Mouse (Mus musculus) urinary bladder, postnatal 4 days (tissue): Measurements from ENCODE around the gene Gm13697.
"Not testable (repeated sequence)": the region's sequence is repeated elsewhere in the genome, so short reads cannot be mapped to it uniquely, and the experiment has no call there.

ENCODE experiments used
- DNase-seq, 2 experiments: peaks; one replicate each; pipeline ENCODE4 v3.0.0; 2021 to 2022; ENCODE audit warnings: low spot score in 2 of 2

Gene Gm13697

GRCm38 (mm10) chr2:83984443-83984842 is at the start of gene Gm13697:
Gene Gm13697, plus strand, starts transcription at chr2:83984743.
- not testable (repeated sequence) for DNase-seq

- DNase-seq = no peak
Observed at GRCm38 (mm10) chr2:83940931-83941361, 43.6 kb upstream of the Gm13697 start, which contains the start of gene Zswim2. Gene Zswim2, minus strand, starts transcription at chr2:83941228.

- DNase-seq = no peak
Observed at GRCm38 (mm10) chr2:83941378-83941777, 43.2 kb upstream of the Gm13697 start.

- no peak for DNase-seq
Observed at GRCm38 (mm10) chr2:83941792-83942191, 42.8 kb upstream of the Gm13697 start.

DNA sequence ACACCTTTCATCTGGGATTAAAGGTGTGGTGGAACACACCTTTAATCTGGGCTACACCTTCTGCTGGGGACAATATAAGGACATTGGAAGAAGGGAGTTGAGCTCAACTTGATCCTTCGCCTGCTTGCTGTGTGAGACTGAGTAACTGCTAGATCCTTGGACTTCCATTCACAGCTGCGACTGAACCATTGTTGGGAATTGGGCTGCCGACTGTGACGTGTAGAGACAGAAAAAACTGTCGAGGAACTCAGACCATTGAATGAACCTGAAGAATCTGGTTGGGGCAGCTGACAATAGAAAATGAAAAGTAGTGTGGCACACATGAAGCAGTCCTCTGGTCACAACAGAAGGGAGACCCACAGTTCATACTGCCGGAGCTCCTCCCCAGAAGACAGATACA is 29.1 kb upstream of the Gm13697 start, which contains the start of gene Gm13698:
Gene Gm13698, plus strand, starts transcription at position 301 of the 400 bp plus-strand sequence.
- not testable (repeated sequence) for DNase-seq

DNA sequence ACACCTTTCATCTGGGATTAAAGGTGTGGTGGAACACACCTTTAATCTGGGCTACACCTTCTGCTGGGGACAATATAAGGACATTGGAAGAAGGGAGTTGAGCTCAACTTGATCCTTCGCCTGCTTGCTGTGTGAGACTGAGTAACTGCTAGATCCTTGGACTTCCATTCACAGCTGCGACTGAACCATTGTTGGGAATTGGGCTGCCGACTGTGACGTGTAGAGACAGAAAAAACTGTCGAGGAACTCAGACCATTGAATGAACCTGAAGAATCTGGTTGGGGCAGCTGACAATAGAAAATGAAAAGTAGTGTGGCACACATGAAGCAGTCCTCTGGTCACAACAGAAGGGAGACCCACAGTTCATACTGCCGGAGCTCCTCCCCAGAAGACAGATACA is 23.3 kb upstream of the Gm13697 start, which contains the start of gene Gm13693:
Gene Gm13693, plus strand, starts transcription at position 301 of the 400 bp plus-strand sequence.
- DNase-seq = not testable (repeated sequence)

GRCm38 (mm10) chr2:83967013-83967412 is 17.5 kb upstream of the Gm13697 start, which contains the start of gene Gm13695:
Gene Gm13695, plus strand, starts transcription at chr2:83967313.
- not testable (repeated sequence) for DNase-seq

DNA sequence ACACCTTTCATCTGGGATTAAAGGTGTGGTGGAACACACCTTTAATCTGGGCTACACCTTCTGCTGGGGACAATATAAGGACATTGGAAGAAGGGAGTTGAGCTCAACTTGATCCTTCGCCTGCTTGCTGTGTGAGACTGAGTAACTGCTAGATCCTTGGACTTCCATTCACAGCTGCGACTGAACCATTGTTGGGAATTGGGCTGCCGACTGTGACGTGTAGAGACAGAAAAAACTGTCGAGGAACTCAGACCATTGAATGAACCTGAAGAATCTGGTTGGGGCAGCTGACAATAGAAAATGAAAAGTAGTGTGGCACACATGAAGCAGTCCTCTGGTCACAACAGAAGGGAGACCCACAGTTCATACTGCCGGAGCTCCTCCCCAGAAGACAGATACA is 11.7 kb upstream of the Gm13697 start, which contains the start of gene Gm13696:
Gene Gm13696, plus strand, starts transcription at position 301 of the 400 bp plus-strand sequence.
- not testable (repeated sequence) for DNase-seq

DNA sequence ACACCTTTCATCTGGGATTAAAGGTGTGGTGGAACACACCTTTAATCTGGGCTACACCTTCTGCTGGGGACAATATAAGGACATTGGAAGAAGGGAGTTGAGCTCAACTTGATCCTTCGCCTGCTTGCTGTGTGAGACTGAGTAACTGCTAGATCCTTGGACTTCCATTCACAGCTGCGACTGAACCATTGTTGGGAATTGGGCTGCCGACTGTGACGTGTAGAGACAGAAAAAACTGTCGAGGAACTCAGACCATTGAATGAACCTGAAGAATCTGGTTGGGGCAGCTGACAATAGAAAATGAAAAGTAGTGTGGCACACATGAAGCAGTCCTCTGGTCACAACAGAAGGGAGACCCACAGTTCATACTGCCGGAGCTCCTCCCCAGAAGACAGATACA is 5.9 kb upstream of the Gm13697 start, which contains the start of gene Gm13694:
Gene Gm13694, plus strand, starts transcription at position 301 of the 400 bp plus-strand sequence.
- not testable (repeated sequence) for DNase-seq

DNA sequence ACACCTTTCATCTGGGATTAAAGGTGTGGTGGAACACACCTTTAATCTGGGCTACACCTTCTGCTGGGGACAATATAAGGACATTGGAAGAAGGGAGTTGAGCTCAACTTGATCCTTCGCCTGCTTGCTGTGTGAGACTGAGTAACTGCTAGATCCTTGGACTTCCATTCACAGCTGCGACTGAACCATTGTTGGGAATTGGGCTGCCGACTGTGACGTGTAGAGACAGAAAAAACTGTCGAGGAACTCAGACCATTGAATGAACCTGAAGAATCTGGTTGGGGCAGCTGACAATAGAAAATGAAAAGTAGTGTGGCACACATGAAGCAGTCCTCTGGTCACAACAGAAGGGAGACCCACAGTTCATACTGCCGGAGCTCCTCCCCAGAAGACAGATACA is 5.7 kb downstream of the Gm13697 start, which contains the start of gene Gm13691:
Gene Gm13691, plus strand, starts transcription at position 301 of the 400 bp plus-strand sequence.
- DNase-seq = not testable (repeated sequence)

DNA sequence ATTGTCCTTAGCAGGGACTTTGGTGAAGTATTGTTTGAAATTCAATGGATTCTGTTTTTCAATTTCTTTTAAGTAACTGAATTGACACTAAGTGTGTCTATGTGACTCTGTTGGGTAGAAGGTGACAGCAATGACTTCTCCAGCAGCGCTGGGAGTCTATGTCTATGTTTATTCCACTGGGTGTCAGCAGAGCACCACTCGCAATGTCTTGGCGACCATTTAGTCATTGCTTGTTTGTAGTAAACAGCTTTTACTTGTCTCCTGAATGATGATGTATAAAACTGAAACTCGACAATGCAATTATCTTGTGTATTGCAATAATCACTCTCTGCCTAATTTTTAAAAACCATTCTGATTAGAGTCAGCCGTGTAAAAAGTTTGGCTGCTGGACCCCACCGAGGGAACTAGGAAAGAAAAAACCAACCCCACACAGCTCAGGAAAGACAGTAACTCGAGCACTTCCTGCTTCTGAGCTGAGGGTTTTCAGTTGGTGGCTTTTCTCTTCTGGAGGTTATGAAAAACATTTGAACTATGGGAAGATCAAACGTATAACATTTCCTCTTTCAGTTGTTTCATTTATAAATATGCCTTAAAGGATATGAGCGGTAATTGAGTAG is 9.2 kb downstream of the Gm13697 start:
- DNase-seq = not testable (repeated sequence)

DNA sequence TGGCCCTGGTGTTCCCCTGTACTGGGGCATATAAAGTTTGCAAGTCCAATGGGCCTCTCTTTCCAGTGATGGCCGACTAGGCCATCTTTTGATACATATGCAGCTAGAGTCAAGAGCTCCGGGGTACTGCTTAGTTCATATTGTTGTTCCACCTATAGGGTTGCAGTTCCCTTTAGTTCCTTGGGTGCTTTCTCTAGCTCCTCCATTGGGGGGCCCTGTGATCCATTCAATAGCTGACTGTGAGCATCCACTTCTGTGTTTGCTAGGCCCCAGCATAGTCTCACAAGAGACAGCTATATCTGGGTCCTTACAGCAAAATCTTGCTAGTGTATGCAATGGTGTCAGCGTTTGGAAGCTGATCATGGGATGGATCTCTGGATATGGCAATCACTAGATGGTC is 10.0 kb downstream of the Gm13697 start:
- not testable (repeated sequence) for DNase-seq

GRCm38 (mm10) chr2:84008913-84009312 is 24.4 kb downstream of the Gm13697 start:
- no peak for DNase-seq

GRCm38 (mm10) chr2:84009818-84010217 is 25.3 kb downstream of the Gm13697 start:
- no peak for DNase-seq

GRCm38 (mm10) chr2:84014572-84014971 is 30.0 kb downstream of the Gm13697 start:
- no peak for DNase-seq

DNA sequence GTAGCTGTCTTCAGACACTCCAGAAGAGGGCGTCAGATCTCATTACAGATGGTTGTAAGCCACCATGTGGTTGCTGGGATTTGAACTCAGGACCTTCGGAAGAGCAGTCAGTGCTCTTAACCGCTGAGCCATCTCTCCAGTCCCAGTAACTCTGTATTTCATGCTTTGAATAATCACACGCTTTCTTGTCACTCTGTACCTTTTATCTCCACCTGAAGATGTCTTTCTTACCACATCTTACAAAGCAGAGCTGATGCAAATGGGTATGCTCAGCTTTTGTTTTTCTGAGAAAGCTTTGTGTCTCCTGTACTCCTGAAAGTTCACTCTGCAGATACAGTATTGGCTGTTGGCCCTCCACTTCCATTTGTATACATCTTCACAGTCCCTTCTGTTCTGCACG is 31.7 kb downstream of the Gm13697 start:
- DNase-seq = not testable (repeated sequence)

GRCm38 (mm10) chr2:84018330-84018729 is 33.8 kb downstream of the Gm13697 start:
- no peak for DNase-seq

DNA sequence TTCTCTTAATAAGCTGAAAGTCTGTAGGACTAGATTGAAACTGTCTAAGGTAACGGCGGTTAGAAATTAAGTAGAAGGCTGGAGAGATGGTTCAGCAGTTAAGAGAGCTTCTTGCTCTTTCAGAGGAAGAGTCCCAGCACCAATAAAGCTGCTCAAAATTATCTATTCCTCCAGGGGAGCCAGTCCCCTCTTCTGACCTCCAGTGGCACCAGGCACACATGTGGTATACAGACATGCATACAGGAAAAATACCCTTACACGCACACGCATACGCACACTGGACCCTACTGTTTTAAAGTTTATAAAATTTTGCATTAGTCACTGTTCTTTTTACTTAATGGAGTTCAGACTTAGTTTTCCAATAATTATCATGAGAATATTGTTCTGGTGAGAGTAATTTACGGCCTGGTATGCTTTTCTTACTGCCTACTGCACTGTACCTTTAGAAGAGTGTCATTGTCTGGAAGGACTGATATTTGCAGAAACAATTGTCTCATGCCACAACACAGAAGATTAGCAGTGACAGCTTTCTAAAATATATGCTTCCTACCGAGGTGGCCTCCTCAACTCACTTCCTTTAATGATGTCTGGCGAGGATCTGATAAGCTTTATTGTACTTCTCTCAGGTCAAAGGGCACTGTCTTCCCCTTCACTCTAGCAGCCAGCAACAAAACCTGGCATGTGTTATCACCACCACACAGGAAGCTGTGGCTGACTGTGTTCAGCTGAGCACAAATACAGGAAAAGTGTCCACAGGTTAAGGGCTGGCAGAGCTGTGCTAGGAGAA is 35.2 kb downstream of the Gm13697 start:
- no peak for DNase-seq

- DNase-seq = no peak
Observed at GRCm38 (mm10) chr2:84021930-84022329, 37.4 kb downstream of the Gm13697 start.

DNA sequence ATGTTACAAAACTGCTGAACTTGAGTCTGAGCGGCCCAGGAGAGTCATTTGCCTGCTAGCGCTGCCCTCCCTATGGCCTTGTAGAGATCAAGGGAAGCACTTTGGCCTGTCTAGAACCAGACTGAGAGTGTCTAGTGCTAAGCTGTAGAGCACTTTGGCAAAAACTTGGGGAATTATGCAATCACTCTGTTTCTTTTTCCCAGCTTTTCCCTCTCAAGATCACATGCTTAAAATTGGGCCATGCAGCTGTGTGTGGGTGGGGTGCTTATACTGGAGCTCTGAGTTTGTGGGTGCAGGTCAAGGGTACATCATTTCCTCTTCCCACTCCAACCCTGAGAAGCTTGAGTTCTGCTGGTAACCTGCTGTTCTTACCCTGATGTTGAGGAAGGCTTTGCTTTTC is 38.4 kb downstream of the Gm13697 start:
- no peak for DNase-seq

DNA sequence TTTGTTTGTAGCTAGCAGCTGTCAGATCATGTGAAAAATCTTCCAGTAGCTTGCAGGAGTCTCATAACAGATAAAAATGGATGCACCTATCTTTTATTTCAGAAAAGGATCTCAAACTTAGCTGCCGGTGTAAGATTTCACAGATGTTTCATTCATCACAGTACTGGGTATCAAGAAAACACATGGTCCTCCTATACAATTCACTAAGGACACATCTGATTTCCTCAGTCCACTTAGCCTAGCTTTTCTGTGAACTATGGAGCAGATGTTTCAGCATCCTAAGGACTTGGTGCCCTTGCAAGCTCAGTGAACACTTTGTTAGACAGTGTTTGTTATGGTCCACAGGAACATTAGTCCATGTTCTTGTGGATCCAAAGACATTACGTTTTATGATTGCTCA is 38.8 kb downstream of the Gm13697 start:
- no peak for DNase-seq

GRCm38 (mm10) chr2:84025217-84025616 is 40.7 kb downstream of the Gm13697 start:
- DNase-seq = no peak
